Mouse (Mus musculus) hindbrain, embryonic 10.5 days (tissue): ENCODE data around the gene Ahnak2. TPM values are rescaled to one million over a fixed set of nuclear protein-coding genes. Genes with fewer than 3 reads are reported as not detected.

Experiments used
- DNase-seq: peaks from one replicate; pipeline ENCODE4 v3.0.0-alpha.2; 2017; ENCODE audit warnings: low spot score
- H3K27ac ChIP-seq: fragments of 300-500 bp; sonication (generic); 2 replicates; pipeline ENCODE4 v1.5.1; 2016; ENCODE audit warnings: mild to moderate bottlenecking, moderate library complexity
- H3K27me3 ChIP-seq: fragments of 300-500 bp; sonication (generic); 2 replicates; pipeline ENCODE4 v1.6.1; 2016; ENCODE audit warnings: mild to moderate bottlenecking; ENCODE audit not compliant: poor library complexity, insufficient read depth, severe bottlenecking
- H3K36me3 ChIP-seq: fragments of 300-500 bp; sonication (generic); 2 replicates; pipeline ENCODE4 v1.6.1; 2016; ENCODE audit warnings: mild to moderate bottlenecking, moderate library complexity
- H3K4me1 ChIP-seq: fragments of 300-500 bp; sonication (generic); replicated peaks from 2 replicates; pipeline ENCODE4 v1.6.1; 2016; ENCODE audit warnings: mild to moderate bottlenecking
- H3K4me3 ChIP-seq: fragments of 300-500 bp; sonication (generic); 2 replicates; pipeline ENCODE4 v1.5.1; 2016; ENCODE audit warnings: mild to moderate bottlenecking, moderate library complexity
- H3K9me3 ChIP-seq: fragments of 300-500 bp; sonication (generic); 2 replicates; pipeline ENCODE4 v1.6.1; 2016; ENCODE audit warnings: mild to moderate bottlenecking, moderate library complexity
- WGBS: fragments of 180-500 bp; shearing (Covaris S2); methylation state at CpG from one replicate; pipeline ENCODE4 v1.1.7; 2016; 5-methylcytosine and 5-hydroxymethylcytosine counted together
- polyA plus RNA-seq: library from polyadenylated mRNA; unstranded; fragments of >200 nt; fragmentation: Nextera tagmentation; extraction: Ambion mirVana; gene quantifications from 2 replicates; pipeline ENCODE4 v1.2.1, GENCODE M21; 2016

The Ahnak2 gene
- polyA plus RNA-seq, 1 experiment from 2014 or later = 0.37 TPM

DNA sequence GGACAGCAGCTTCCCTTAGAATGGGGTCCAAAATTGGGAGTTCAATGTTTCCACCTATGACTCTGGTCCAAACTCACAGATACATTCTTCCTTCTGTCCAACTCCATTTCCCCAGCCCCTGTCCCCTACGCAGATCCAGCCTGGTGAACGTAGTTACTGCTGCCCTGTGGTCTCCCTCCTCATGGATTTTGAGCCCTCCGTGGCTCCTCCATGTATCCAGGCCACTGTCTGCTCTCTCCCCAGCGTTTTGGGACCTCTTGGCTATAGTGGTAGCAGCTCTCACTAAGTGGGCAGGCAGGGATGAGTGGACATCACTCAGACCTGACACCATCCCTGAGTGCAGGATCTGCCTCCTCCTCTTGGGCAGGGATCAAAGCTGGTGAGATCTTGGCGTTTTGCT, 3.7 kb downstream of the Ahnak2 start:
- Histone ChIP-seq H3K9me3 (no peaks in the 10 kb centered on the region), H3K4me3 (no peak overlapping the region), H3K27ac (no peak overlapping the region), H3K27me3 (peaks cover 56% of the 10 kb centered on the region), H3K36me3 (no peaks in the 10 kb centered on the region), H3K4me1 (peaks cover 59% of the 10 kb centered on the region)
- WGBS = 70% methylated on average over 5 of the region's 5 CpGs
- DNase-seq = no peak

- DNase-seq = no peak
- Histone ChIP-seq H3K4me3 (no peak overlapping the region), H3K4me1 (peaks cover 59% of the 10 kb centered on the region), H3K27ac (no peak overlapping the region), H3K9me3 (no peaks in the 10 kb centered on the region), H3K36me3 (no peaks in the 10 kb centered on the region), H3K27me3 (peaks cover 52% of the 10 kb centered on the region)
- WGBS = 52% methylated on average over 5 of the region's 5 CpGs
Observed at GRCm38 (mm10) chr12:112798332-112798681, 4.2 kb downstream of the Ahnak2 start.

DNA sequence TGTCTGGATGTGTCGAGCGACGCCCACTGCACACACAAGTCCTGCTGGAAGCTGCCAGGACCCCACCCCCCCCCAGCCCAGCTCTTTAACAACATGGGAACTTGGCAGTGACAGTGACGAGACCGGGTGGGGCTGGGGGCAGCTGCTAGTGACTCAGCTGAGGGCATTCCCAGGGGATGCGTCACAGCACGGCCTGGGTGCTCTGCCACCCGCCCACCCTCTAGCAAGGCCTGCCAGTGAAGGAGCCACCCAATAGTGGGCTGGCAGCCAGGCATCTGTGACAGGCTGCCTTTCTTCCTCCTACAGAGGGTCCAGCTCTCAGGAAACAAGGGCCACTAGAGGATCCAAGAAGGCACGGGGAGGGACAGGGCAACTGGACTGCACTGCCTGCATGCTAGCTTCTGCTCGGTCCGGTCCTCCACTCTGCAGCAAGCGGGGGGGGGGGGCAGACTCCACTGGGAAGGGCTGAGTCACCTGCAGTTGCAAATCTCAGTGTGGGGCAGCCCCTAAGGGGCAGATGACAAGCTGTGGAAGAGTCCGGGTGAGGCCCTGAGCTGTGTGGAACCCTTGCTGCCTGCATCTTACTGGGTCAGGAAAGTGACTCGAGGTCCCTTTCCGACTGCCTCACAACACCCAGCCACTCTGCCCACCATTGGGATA, 4.7 kb downstream of the Ahnak2 start:
- no peaks in the 10 kb centered on the region for H3K36me3 ChIP-seq
- no peak overlapping the region for H3K4me3 ChIP-seq
- no peak overlapping the region for H3K27ac ChIP-seq
- 69% methylated on average over 15 of the region's 15 CpGs for WGBS
- no peak for DNase-seq
- peaks cover 56% of the 10 kb centered on the region for H3K4me1 ChIP-seq
- no peaks in the 10 kb centered on the region for H3K9me3 ChIP-seq
- peaks cover 47% of the 10 kb centered on the region for H3K27me3 ChIP-seq

DNA sequence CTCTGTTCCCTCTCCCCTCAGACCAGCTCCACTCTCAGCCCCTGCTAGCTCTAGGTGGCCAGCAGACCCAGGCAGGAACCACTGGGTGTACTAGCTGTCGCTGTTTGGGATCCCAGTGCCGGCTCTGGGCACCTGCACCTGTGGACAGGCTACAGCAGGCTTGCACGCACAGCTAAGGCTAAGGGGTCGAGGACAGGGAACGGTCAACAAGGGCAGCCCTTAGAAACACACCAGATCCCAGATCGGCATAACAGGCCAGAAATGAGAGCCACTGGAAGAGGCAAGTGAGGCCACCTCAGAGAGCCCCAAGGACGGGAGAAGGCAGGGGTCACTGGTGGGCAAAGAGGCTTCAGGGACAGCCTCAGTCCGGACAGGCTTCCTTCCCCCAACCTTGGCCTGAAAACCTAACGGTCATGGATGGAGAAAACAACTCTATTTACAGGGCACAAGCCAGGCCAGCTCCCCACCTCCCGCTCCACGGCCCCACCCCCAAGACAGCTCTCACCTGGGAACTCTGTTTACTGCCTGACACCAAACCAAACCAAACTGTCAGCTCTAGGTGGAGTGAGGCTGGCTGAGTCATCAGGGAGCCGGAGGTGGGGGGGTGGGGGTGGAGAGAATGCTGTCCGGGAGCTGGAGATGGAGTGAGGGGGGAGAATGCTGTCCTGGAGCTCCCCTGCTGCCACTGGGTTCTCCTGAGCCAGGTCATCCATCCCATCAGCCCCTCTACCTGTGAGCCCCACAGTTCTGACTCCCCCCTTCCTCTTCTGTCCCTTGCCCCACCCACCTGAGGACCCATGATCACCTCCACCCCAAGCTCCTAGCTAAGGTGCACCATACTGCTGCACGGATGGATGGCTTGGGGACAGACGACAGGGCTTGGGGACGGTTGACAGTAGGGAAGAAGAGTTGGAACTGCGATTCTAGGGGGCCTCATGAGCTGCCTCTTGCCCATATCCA, 5.6 kb downstream of the Ahnak2 start:
- Histone ChIP-seq H3K27ac (no peak overlapping the region), H3K36me3 (no peaks in the 10 kb centered on the region), H3K9me3 (no peaks in the 10 kb centered on the region), H3K27me3 (peaks cover 37% of the 10 kb centered on the region), H3K4me1 (peaks cover 46% of the 10 kb centered on the region), H3K4me3 (no peak overlapping the region)
- WGBS = 58% methylated on average over 17 of the region's 17 CpGs
- no peak for DNase-seq

DNA sequence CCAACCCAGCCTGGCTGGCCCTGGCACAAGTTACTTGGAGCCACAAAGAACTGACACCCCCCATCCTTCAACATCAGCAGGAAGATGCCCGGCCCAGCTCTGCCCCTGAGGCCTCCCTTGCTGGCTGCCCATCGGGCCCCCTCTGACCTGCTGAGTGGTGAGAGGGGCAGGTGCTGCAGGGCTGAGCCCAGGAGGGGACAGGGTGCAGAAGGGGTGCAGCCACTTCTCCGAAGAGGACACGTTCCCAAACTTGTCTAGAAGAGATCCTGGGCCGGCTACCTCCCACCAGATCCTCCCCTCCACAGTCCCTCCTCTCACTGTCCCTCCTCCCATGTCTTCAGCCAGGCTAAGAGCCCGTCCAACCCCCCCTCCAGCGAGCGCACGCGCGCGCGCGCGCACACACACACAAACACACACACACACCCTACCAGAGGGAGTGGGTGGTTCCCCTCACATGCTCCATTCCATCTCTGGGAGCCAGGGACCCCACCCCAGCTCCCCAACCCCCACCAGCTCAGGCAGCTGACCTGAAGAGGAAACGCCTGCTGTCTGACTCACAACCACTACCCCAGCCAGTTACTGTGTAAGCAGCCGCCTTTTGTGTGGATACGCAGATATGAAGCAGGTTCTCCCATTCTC, 6.9 kb downstream of the Ahnak2 start:
- WGBS = 65% methylated on average over 18 of the region's 18 CpGs
- peaks cover 43% of the 10 kb centered on the region for H3K4me1 ChIP-seq
- DNase-seq = no peak
- H3K4me3 ChIP-seq = no peak overlapping the region
- H3K27ac ChIP-seq = no peak overlapping the region
- peaks cover 25% of the 10 kb centered on the region for H3K27me3 ChIP-seq
- H3K36me3 ChIP-seq = no peaks in the 10 kb centered on the region
- H3K9me3 ChIP-seq = no peaks in the 10 kb centered on the region

DNA sequence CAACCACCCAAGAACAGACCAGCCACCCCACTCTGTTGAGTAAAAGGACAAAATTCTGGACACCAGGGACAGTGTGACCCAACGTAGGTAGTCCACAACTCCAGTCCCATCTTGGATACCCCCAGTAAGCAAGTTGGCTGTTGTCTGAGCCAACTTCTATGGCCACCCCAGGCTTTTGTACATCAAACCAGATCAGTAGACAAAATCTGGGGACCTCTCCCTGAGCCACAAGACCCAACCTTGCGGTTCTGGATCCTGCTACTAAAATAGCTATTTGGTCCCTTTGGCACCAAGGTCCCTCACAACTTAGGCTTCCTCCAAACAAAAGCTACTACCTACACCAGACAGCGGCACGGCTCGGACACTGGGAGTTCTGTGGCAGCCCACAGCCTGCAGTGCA, 7.5 kb downstream of the Ahnak2 start:
- H3K9me3 ChIP-seq = no peaks in the 10 kb centered on the region
- H3K27ac ChIP-seq = no peak overlapping the region
- no peaks in the 10 kb centered on the region for H3K36me3 ChIP-seq
- peaks cover 21% of the 10 kb centered on the region for H3K27me3 ChIP-seq
- H3K4me1 ChIP-seq = peaks cover 38% of the 10 kb centered on the region
- no peak overlapping the region for H3K4me3 ChIP-seq
- no peak for DNase-seq
- 88% methylated on average over 5 of the region's 5 CpGs for WGBS

DNA sequence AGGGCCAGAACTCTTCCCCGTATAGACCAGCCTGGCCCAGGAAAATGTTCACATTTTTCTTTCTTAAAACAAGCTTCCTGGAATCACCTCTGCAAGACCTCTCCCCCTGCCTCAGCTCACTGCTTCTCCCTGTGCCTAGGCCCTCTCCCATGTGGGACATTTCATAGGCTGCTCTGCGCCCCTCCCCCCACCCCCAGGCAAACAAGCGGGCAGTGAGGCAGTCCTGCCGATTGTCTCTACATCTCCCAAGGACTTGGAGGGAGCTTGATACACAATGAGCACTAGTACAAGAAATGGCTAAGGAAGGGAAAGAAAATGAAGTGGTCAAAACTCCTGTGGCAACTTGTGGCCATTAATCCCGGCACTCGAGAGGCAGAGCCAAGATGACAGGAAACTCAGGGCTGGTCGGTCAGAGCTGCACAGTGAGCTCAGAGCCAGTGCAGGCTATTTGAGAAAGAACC, 8.1 kb downstream of the Ahnak2 start:
- H3K27ac ChIP-seq = peak overlapping the region; percentile 50; the same call in 1 of the 2 replicates
- H3K27me3 ChIP-seq = peaks cover 20% of the 10 kb centered on the region
- H3K4me3 ChIP-seq = no peak overlapping the region
- 34% methylated on average over 7 of the region's 7 CpGs for WGBS
- no peaks in the 10 kb centered on the region for H3K9me3 ChIP-seq
- no peaks in the 10 kb centered on the region for H3K36me3 ChIP-seq
- H3K4me1 ChIP-seq = peaks cover 38% of the 10 kb centered on the region
- no peak for DNase-seq

DNA sequence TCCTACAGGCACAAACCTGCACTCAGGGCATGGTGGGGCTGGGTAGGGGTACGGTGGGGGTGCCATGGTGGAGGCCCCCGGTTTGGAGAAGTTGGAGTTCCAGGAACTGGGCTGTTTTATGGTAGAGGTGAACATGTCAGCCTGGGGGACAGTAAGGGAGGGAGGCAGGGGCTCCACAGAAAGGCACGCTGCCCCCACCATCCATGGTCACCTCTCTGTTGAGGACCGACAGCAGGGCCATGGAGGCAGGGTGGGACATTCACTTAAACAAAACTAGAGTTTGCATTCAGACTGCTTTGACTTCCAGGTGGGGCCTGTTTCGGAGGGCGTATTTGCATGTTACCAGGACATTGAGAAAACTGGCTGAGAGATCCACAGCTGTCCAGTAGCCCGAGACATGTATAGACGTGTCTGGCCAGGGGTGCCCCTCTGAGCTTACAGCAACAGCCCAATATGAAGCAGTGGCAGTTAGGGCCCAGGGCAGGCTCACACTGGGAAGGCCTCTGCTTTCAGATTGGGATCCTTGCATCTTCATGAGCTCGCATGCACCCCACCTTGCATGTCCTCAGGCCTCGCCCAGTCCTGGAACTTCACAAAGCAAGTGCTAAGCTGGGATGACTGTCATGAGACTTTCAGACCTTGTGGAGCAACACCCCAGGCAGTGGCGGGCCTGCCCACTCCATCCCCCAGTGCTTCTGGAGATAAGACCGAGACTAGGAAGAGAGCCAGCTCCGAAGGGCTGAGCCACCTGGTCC, 8.7 kb downstream of the Ahnak2 start:
- Histone ChIP-seq H3K4me1 (peaks cover 38% of the 10 kb centered on the region), H3K27ac (peak overlapping the region; percentile 50; the same call in 1 of the 2 replicates), H3K27me3 (peaks cover 14% of the 10 kb centered on the region), H3K9me3 (no peaks in the 10 kb centered on the region), H3K4me3 (no peak overlapping the region), H3K36me3 (no peaks in the 10 kb centered on the region)
- DNase-seq = no peak
- WGBS = 73% methylated on average over 13 of the region's 13 CpGs

- WGBS = 81% methylated on average over 8 of the region's 8 CpGs
- DNase-seq = no peak
- H3K4me3 ChIP-seq = no peak overlapping the region
- H3K27me3 ChIP-seq = no peaks in the 10 kb centered on the region
- H3K4me1 ChIP-seq = peaks cover 31% of the 10 kb centered on the region
- H3K27ac ChIP-seq = no peak overlapping the region
- H3K36me3 ChIP-seq = no peaks in the 10 kb centered on the region
- no peaks in the 10 kb centered on the region for H3K9me3 ChIP-seq
Observed at GRCm38 (mm10) chr12:112791026-112791425, 11.4 kb downstream of the Ahnak2 start.

DNA sequence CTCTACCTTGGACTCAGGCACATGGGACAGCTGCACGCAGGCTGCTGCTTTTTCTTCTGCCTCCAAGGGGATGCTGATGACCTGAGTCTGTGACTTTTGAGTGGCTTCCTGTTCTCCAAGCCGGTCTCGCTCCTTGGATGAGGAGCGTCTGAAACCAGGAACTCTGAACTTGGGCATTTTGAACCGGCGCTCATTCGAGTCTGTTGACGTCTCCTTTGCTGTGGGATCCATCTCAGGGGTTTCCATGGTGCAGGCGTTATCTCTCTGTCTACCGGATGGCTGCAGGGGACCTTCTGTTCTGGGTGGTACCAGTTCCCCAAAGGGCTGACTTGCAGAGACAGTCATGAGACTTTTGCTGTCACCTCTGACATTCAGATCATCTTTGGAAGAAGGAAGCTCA, 28.0 kb downstream of the Ahnak2 start:
- WGBS = 94% methylated on average over 10 of the region's 10 CpGs
- Histone ChIP-seq H3K36me3 (no peaks in the 10 kb centered on the region), H3K27me3 (no peaks in the 10 kb centered on the region), H3K4me1 (peaks cover 5% of the 10 kb centered on the region; the same call in 1 of the 2 replicates), H3K4me3 (no peak overlapping the region), H3K9me3 (peaks cover 7% of the 10 kb centered on the region; the same call in 1 of the 2 replicates), H3K27ac (no peak overlapping the region)
- no peak for DNase-seq

DNA sequence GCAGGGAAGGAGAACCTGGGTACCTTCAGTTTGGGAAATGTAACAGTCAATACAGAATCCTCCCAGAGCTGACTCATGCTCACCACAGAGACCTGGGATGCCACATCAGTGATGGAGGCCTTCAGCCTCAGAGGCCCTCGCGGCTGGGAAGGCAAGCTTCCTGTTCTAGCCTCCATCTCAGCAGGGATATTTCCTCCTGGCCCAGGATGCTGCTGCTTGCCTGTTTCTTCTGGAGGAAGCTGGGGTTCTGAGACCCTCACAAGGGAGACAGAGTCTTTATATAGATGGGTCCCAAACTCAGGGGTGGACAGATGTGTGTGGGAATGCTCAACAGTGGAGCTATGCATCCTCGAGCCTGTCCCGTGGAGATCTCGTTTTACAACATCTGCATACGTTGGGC, 28.4 kb downstream of the Ahnak2 start:
- H3K4me1 ChIP-seq = peaks cover 5% of the 10 kb centered on the region; the same call in 1 of the 2 replicates
- H3K36me3 ChIP-seq = no peaks in the 10 kb centered on the region
- no peak for DNase-seq
- no peaks in the 10 kb centered on the region for H3K27me3 ChIP-seq
- H3K9me3 ChIP-seq = peaks cover 7% of the 10 kb centered on the region; the same call in 1 of the 2 replicates
- WGBS = 80% methylated on average over 6 of the region's 6 CpGs
- H3K4me3 ChIP-seq = no peak overlapping the region
- no peak overlapping the region for H3K27ac ChIP-seq

DNA sequence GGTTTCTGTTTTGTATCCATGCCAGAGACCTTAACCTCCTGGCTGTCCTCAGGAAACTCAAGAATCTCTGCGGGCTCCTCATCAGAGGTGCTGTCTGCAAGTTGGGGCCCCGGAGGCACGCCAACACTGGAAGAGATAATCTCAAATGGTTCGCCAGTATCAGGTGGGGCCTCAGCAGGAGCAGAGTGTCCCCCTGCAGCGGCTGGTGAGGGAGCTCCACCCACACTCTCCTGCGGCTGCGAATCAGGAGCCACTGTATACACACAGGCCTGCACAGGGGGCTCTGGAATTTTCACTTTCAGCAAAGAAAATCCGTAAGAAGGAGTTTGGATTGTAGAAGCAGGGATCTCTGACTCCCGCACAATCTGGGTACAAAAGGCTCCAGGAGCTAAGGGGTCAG, 29.1 kb downstream of the Ahnak2 start:
- Histone ChIP-seq H3K9me3 (peaks cover 5% of the 10 kb centered on the region; the same call in 1 of the 2 replicates), H3K4me1 (peaks cover 5% of the 10 kb centered on the region; the same call in 1 of the 2 replicates), H3K4me3 (no peak overlapping the region), H3K27me3 (no peaks in the 10 kb centered on the region), H3K27ac (peak overlapping the region; percentile 16; the same call in 1 of the 2 replicates), H3K36me3 (no peaks in the 10 kb centered on the region)
- DNase-seq = no peak
- WGBS = 45% methylated on average over 9 of the region's 9 CpGs
